Mouse (Mus musculus) right cerebral cortex, postnatal 4 days (tissue): Measurements from ENCODE around the gene Lefty2.
A peak's percentile ranks its signal among the peaks of the same experiment; 100 is the strongest.
"Not testable (repeated sequence)": the region's sequence is repeated elsewhere in the genome, so short reads cannot be mapped to it uniquely, and the experiment has no call there.

Source experiments
- DNase-seq: peaks from one replicate; pipeline ENCODE4 v3.0.0-alpha.2; 2022

Lefty2 gene

GRCm38 (mm10) chr1:180937631-180938030 lies 44.7 kb downstream of the Lefty2 start:
- not testable (repeated sequence) for DNase-seq

- DNase-seq: not testable (repeated sequence)
These were observed 45.9 kb downstream of the Lefty2 start for GRCm38 (mm10) chr1:180938781-180939180.

GRCm38 (mm10) chr1:180940776-180941460 lies 48.0 kb downstream of the Lefty2 start:
- DNase-seq: no peak

GRCm38 (mm10) chr1:180941726-180942125 lies 48.8 kb downstream of the Lefty2 start:
- DNase-seq: no peak

- peak; percentile 22 for DNase-seq
These were observed 49.5 kb downstream of the Lefty2 start, which contains the start of gene Tmem63a for GRCm38 (mm10) chr1:180942166-180943031. Gene Tmem63a (plus strand): TSS chr1:180942344.

- no peak for DNase-seq
These were observed 50.2 kb downstream of the Lefty2 start for GRCm38 (mm10) chr1:180943032-180943644.

- no peak for DNase-seq
These were observed 51.0 kb downstream of the Lefty2 start for GRCm38 (mm10) chr1:180943896-180944295.

GRCm38 (mm10) chr1:180944553-180944952 lies 51.6 kb downstream of the Lefty2 start:
- DNase-seq: no peak

GRCm38 (mm10) chr1:180945001-180945980 lies 52.4 kb downstream of the Lefty2 start:
- DNase-seq: no peak

- DNase-seq: no peak
These were observed 53.5 kb downstream of the Lefty2 start for GRCm38 (mm10) chr1:180946448-180946847.
